Mouse (Mus musculus) T-helper 17 cell (primary cell): Measurements from ENCODE around the gene Cep112.

ENCODE experiments used
- in situ Hi-C, 2 experiments: fragments of 300-600 bp; cut with MboI, MseI; formaldehyde crosslinking; loops; 1 replicate in 1 of 2; 2 replicates in 1 of 2; pipeline ENCODE4 v1.15.1; 2025; ENCODE audit warnings: high pct_unique_total_duplicates in 2 of 2

The Cep112 gene

GRCm38 (mm10) chr11:108777158-108777557, 352.2 kb downstream of the Cep112 start:
- in situ Hi-C loops = no loop called here

- in situ Hi-C loops = no loop called here
Observed at GRCm38 (mm10) chr11:108780271-108781250, 355.6 kb downstream of the Cep112 start.

- in situ Hi-C loops = no loop called here
Observed at GRCm38 (mm10) chr11:108798398-108798797, 373.4 kb downstream of the Cep112 start.

- in situ Hi-C loops = no loop called here
Observed at GRCm38 (mm10) chr11:108799695-108800094, 374.7 kb downstream of the Cep112 start.

GRCm38 (mm10) chr11:108804030-108804429, 379.0 kb downstream of the Cep112 start:
- in situ Hi-C loops = no loop called here

GRCm38 (mm10) chr11:108805947-108806346, 381.0 kb downstream of the Cep112 start:
- in situ Hi-C loops = no loop called here

GRCm38 (mm10) chr11:108809626-108810025, 384.6 kb downstream of the Cep112 start:
- in situ Hi-C loops = loop anchor here in 1 of 2 experiments (5.0 kb wide), 1 partner anchor 178 kb away; no protein-coding TSS in a partner anchor

GRCm38 (mm10) chr11:108821771-108822170, 396.8 kb downstream of the Cep112 start:
- in situ Hi-C loops = no loop called here

- in situ Hi-C loops = no loop called here
Observed at GRCm38 (mm10) chr11:108822257-108822656, 397.3 kb downstream of the Cep112 start.

GRCm38 (mm10) chr11:108827321-108827720, 402.3 kb downstream of the Cep112 start:
- in situ Hi-C loops = no loop called here

GRCm38 (mm10) chr11:108828374-108829025, 403.5 kb downstream of the Cep112 start:
- in situ Hi-C loops = no loop called here

GRCm38 (mm10) chr11:108836706-108837105, 411.7 kb downstream of the Cep112 start:
- in situ Hi-C loops = no loop called here

GRCm38 (mm10) chr11:108840195-108840594, 415.2 kb downstream of the Cep112 start:
- in situ Hi-C loops = no loop called here

GRCm38 (mm10) chr11:108842765-108843164, 417.8 kb downstream of the Cep112 start:
- in situ Hi-C loops = no loop called here

- in situ Hi-C loops = no loop called here
Observed at GRCm38 (mm10) chr11:108845971-108846370, 421.0 kb downstream of the Cep112 start.

- in situ Hi-C loops = no loop called here
Observed at GRCm38 (mm10) chr11:108846479-108846878, 421.5 kb downstream of the Cep112 start.

- in situ Hi-C loops = no loop called here
Observed at GRCm38 (mm10) chr11:108851771-108852170, 426.8 kb downstream of the Cep112 start.

GRCm38 (mm10) chr11:108857254-108857653, 432.3 kb downstream of the Cep112 start:
- in situ Hi-C loops = no loop called here

- in situ Hi-C loops = no loop called here
Observed at GRCm38 (mm10) chr11:108857678-108858338, 432.8 kb downstream of the Cep112 start.

- in situ Hi-C loops = no loop called here
Observed at GRCm38 (mm10) chr11:108858339-108858804, 433.4 kb downstream of the Cep112 start.

- in situ Hi-C loops = no loop called here
Observed at GRCm38 (mm10) chr11:108858846-108859245, 433.9 kb downstream of the Cep112 start.

GRCm38 (mm10) chr11:108862360-108862759, 437.4 kb downstream of the Cep112 start:
- in situ Hi-C loops = loop anchor here in 1 of 2 experiments (10.0 kb wide), 1 partner anchor 312 kb away; no protein-coding TSS in a partner anchor
